Mouse (Mus musculus) T-helper 1 cell (primary cell): ENCODE measurements around the gene 1600012H06Rik.
"Not testable (repeated sequence)": the region's sequence is repeated elsewhere in the genome, so short reads cannot be mapped to it uniquely, and the experiment has no call there.

ENCODE experiments used
- in situ Hi-C: fragments of 300-600 bp; cut with MboI, MseI; formaldehyde crosslinking; loops from one replicate; pipeline ENCODE4 v1.15.1; 2025; ENCODE audit warnings: high pct_unique_total_duplicates

The 1600012H06Rik gene

GRCm38 (mm10) chr17:14943009-14943728, at the start of gene 1600012H06Rik, which contains the start of gene Wdr27:
Gene 1600012H06Rik (plus strand): TSS chr17:14943184.
Gene Wdr27 (minus strand): TSS chr17:14943158.
- in situ Hi-C loops, result no loop called here

GRCm38 (mm10) chr17:14895058-14895457, 47.9 kb upstream of the 1600012H06Rik start:
- in situ Hi-C loops, result not testable (repeated sequence)

GRCm38 (mm10) chr17:14898972-14899371, 44.0 kb upstream of the 1600012H06Rik start:
- in situ Hi-C loops, result no loop called here

- in situ Hi-C loops, result loop anchor here (5.0 kb wide), 2 partner anchors 371 to 621 kb away; no protein-coding TSS in a partner anchor
These were observed 39.8 kb upstream of the 1600012H06Rik start for GRCm38 (mm10) chr17:14903212-14903611.

- in situ Hi-C loops, result loop anchor here (5.0 kb wide), 2 partner anchors 372 to 622 kb away; no protein-coding TSS in a partner anchor
These were observed 38.8 kb upstream of the 1600012H06Rik start for GRCm38 (mm10) chr17:14904206-14904605.

- in situ Hi-C loops, result loop anchor here (5.0 kb wide), 2 partner anchors 372 to 622 kb away; no protein-coding TSS in a partner anchor
These were observed 38.2 kb upstream of the 1600012H06Rik start for GRCm38 (mm10) chr17:14904637-14905265.

GRCm38 (mm10) chr17:14906611-14907010, 36.4 kb upstream of the 1600012H06Rik start:
- in situ Hi-C loops, result no loop called here

- in situ Hi-C loops, result no loop called here
These were observed 35.8 kb upstream of the 1600012H06Rik start for GRCm38 (mm10) chr17:14907136-14907535.

- in situ Hi-C loops, result no loop called here
These were observed 33.7 kb upstream of the 1600012H06Rik start for GRCm38 (mm10) chr17:14909331-14909730.

- in situ Hi-C loops, result no loop called here
These were observed 32.2 kb upstream of the 1600012H06Rik start for GRCm38 (mm10) chr17:14910771-14911170.

GRCm38 (mm10) chr17:14912420-14912819, 30.6 kb upstream of the 1600012H06Rik start:
- in situ Hi-C loops, result no loop called here

- in situ Hi-C loops, result no loop called here
These were observed 30.0 kb upstream of the 1600012H06Rik start for GRCm38 (mm10) chr17:14912981-14913380.

GRCm38 (mm10) chr17:14914401-14914800, 28.6 kb upstream of the 1600012H06Rik start:
- in situ Hi-C loops, result no loop called here

- in situ Hi-C loops, result no loop called here
These were observed 25.1 kb upstream of the 1600012H06Rik start for GRCm38 (mm10) chr17:14917866-14918265.

GRCm38 (mm10) chr17:14921582-14921981, 21.4 kb upstream of the 1600012H06Rik start:
- in situ Hi-C loops, result no loop called here

- in situ Hi-C loops, result no loop called here
These were observed 15.3 kb upstream of the 1600012H06Rik start for GRCm38 (mm10) chr17:14927644-14928218.

- in situ Hi-C loops, result no loop called here
These were observed 14.4 kb upstream of the 1600012H06Rik start for GRCm38 (mm10) chr17:14928631-14929030.

- in situ Hi-C loops, result no loop called here
These were observed 12.3 kb upstream of the 1600012H06Rik start for GRCm38 (mm10) chr17:14930697-14931096.

GRCm38 (mm10) chr17:14931469-14931868, 11.5 kb upstream of the 1600012H06Rik start:
- in situ Hi-C loops, result no loop called here

GRCm38 (mm10) chr17:14935280-14935679, 7.7 kb upstream of the 1600012H06Rik start:
- in situ Hi-C loops, result not testable (repeated sequence)

- in situ Hi-C loops, result no loop called here
These were observed 7.0 kb upstream of the 1600012H06Rik start for GRCm38 (mm10) chr17:14935841-14936605.

GRCm38 (mm10) chr17:14942181-14942580, 803 bp upstream of the 1600012H06Rik start:
- in situ Hi-C loops, result not testable (repeated sequence)
